Comparison of ENCODE assay signal across 24 mouse cellular contexts in genomic region chr10:79965325-79965724, GRCm38 (mm10). TPM values are rescaled to one million over a fixed set of nuclear protein-coding genes. Genes with fewer than 3 reads are reported as not detected.
"Had no signal": no experiment of that assay in that cellular context is flagged by ENCODE, and none has a peak within 500 bp of the region (broad histone marks: within the 10 kb centered on the region; RNA-seq: fewer than 3 reads in every experiment).

No protein-coding gene starts in this region.

- H3K4me2 ChIP-seq: heart, embryonic 12.5 days; hindbrain, embryonic 14.5 days; intestine, embryonic 15.5 days; limb, embryonic 12.5 days; liver, embryonic 11.5 days; liver, embryonic 13.5 days; liver, embryonic 15.5 days had no signal

- H3K9ac ChIP-seq: heart, embryonic 12.5 days; hindbrain, embryonic 14.5 days; intestine, embryonic 15.5 days; limb, embryonic 12.5 days; liver, embryonic 13.5 days; liver, embryonic 15.5 days had no signal

- ATAC-seq: hindbrain, embryonic 16.5 days; inflammation-experienced regulatory T-cells, adult 6 months; intestine, embryonic 15.5 days; intestine, postnatal 0 days had no signal

- DNase-seq: gastrocnemius, postnatal 14 days; gastrocnemius, postnatal 36 days; heart, postnatal 10 days; heart, postnatal 4 days; kidney, adult 18-20 months; kidney, adult 8-10 months; kidney, postnatal 10 days; kidney, postnatal 25 days; kidney, postnatal 4 days; liver; liver, embryonic 13.5 days had no signal

- H3K9me3 ChIP-seq: heart, embryonic 10.5 days; heart, embryonic 12.5 days; intestine, embryonic 15.5 days; limb, embryonic 10.5 days; limb, embryonic 12.5 days; liver, embryonic 13.5 days; liver, embryonic 15.5 days had no signal

- H3K4me3 ChIP-seq: heart, embryonic 10.5 days; heart, embryonic 12.5 days; intestine, embryonic 15.5 days; layer of hippocampus, adult 2 months; left cerebral cortex, adult 2 months; limb, embryonic 10.5 days; limb, embryonic 12.5 days; liver, embryonic 13.5 days; liver, embryonic 15.5 days had no signal

- H3K27ac ChIP-seq: heart, embryonic 10.5 days; hindbrain, embryonic 14.5 days; intestine, embryonic 15.5 days; layer of hippocampus, adult 2 months; left cerebral cortex, adult 2 months; limb, embryonic 10.5 days; limb, embryonic 12.5 days; liver, embryonic 13.5 days; liver, embryonic 15.5 days had no signal

RNA-seq across cellular contexts. Expression of gene Grin3b, which starts 5.2 kb away (rescaled TPM):
- total RNA-seq: heart, postnatal 10 days had no signal
